In the genomic region with DNA sequence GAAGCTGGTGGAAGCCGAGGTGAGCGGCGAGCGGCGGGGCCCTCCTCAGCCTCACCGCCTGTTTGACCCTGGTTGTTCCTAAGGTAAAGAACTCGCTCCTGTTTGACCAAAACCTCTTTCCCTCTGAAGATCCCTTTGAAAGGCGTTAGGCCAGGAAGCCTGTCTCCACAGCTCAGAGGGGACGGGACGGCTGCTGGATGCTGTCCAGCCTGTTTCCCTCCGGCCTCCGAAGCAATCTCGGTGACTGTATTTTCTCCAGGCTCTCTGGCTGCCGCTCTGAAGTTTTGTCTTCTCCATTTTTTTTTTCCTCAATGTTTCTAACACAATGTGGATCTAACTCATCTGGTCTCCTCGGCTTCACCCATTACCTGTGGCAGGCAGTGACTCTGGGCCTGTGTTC, we compare ENCODE assay signal across 13 mouse cellular contexts.
DNase-seq lines count a peak whose midpoint lies in the region.
"Had no signal": no experiment of that assay in that cellular context is flagged by ENCODE, and none has a peak within 500 bp of the region (broad histone marks: within the 10 kb centered on the region; RNA-seq: fewer than 3 reads in every experiment).

No protein-coding gene starts in this region.

- DNase-seq in gastrocnemius, postnatal 10 days: peak; percentile 19
- no peak for DNase-seq in gastrocnemius, postnatal 4 days (ENCODE audit: low spot score in 2 of 2)
- DNase-seq in heart, postnatal 4 days: peak; percentile 17
- no peak for DNase-seq in heart, postnatal 36 days
- DNase-seq in kidney, postnatal 14 days: peak; percentile 16
- DNase-seq in kidney, adult 8-10 months: no peak
- peak; percentile 16 for DNase-seq in lung, postnatal 10 days
- no peak for DNase-seq in lung, postnatal 36 days
- DNase-seq: cerebellum, adult 11-12 months; cerebellum, adult 8-10 months; cerebellum, postnatal 10 days; cerebellum, postnatal 36 days; embryo, embryonic 11 days had no signal

- intact Hi-C loops in heart, postnatal 36 days (cut with DNase I): no loop called here

Comparison
In these comparisons a context has a peak if more than half of its experiments do, and no peak if none do; other contexts are left out.
1. DNase-seq: peak in gastrocnemius, postnatal 10 days (single experiment), heart, postnatal 4 days (single experiment), kidney, postnatal 14 days (single experiment) and lung, postnatal 10 days (single experiment); none in gastrocnemius, postnatal 4 days (0 of 2), heart, postnatal 36 days (0 of 2), kidney, adult 8-10 months (0 of 2) and lung, postnatal 36 days (single experiment).